Mouse (Mus musculus) limb, embryonic 14.5 days (tissue): ENCODE data around the gene Tmem50a. TPM values are rescaled to one million over a fixed set of nuclear protein-coding genes. Genes with fewer than 3 reads are reported as not detected.

Experiments used
- ATAC-seq: fragments of 200-750 bp; cut with Nextera tagmentation; 2 replicates; pipeline ENCODE4 v1.8.0; 2017; ENCODE audit warnings: low read depth, moderate number of reproducible peaks, moderate TSS enrichment; ENCODE audit not compliant: low FRiP score
- DNase-seq: peaks from one replicate; pipeline ENCODE4 v3.0.0-alpha.2; 2015; ENCODE audit warnings: low spot score
- H3K27ac ChIP-seq: fragments of 300-500 bp; sonication (generic); replicated peaks from 2 replicates; pipeline ENCODE4 v1.5.1; 2014; ENCODE audit warnings: low read depth, mild to moderate bottlenecking, low read length, moderate library complexity, mixed read lengths
- H3K27me3 ChIP-seq: fragments of 300-500 bp; sonication (generic); 2 replicates; pipeline ENCODE4 v1.6.1; 2014; ENCODE audit warnings: low read length, mixed read lengths; ENCODE audit not compliant: control insufficient read depth, insufficient read depth
- H3K36me3 ChIP-seq: fragments of 300-500 bp; sonication (generic); 2 replicates; pipeline ENCODE4 v1.6.1; 2014; ENCODE audit warnings: mild to moderate bottlenecking, low read length, moderate library complexity, mixed read lengths; ENCODE audit not compliant: control insufficient read depth, insufficient read depth
- H3K4me1 ChIP-seq: fragments of 300-500 bp; sonication (generic); 2 replicates; pipeline ENCODE4 v1.6.1; 2014; ENCODE audit warnings: antibody characterized with exemption, low read length, mixed read lengths; ENCODE audit not compliant: control insufficient read depth, insufficient read depth
- H3K4me2 ChIP-seq: fragments of 300-500 bp; sonication (generic); replicated peaks from 2 replicates; pipeline ENCODE4 v1.6.1; 2014; ENCODE audit warnings: low read depth, mild to moderate bottlenecking, low read length, moderate library complexity; ENCODE audit not compliant: severe bottlenecking
- H3K4me3 ChIP-seq: fragments of 300-500 bp; sonication (generic); replicated peaks from 2 replicates; pipeline ENCODE4 v1.5.1; 2014; ENCODE audit warnings: low read length
- H3K9ac ChIP-seq: fragments of 300-500 bp; sonication (generic); 2 replicates; pipeline ENCODE4 v1.6.1; 2014; ENCODE audit warnings: mild to moderate bottlenecking, low read depth, low read length, moderate library complexity; ENCODE audit not compliant: severe bottlenecking
- H3K9me3 ChIP-seq: fragments of 300-500 bp; sonication (generic); 2 replicates; pipeline ENCODE4 v1.6.1; 2016; ENCODE audit warnings: low read length; ENCODE audit not compliant: control insufficient read depth
- POLR2A ChIP-seq: fragments of 200-500 bp; IDR thresholded peaks from 2 replicates; pipeline ENCODE4 v1.8.0; 2012; ENCODE audit warnings: inconsistent platforms, mild to moderate bottlenecking, moderate library complexity, borderline replicate concordance; ENCODE audit not compliant: insufficient read depth, insufficient read length; ENCODE audit errors: extremely low read depth
- WGBS: fragments of 180-500 bp; shearing (Covaris S2); extraction: QIAGEN DNeasy Blood & Tissue Kit; methylation state at CpG from one replicate; pipeline ENCODE4 v1.1.7; 2014; 5-methylcytosine and 5-hydroxymethylcytosine counted together
- polyA plus RNA-seq, 2 experiments: library from polyadenylated mRNA; depleted of rRNA in 1 of 2; stranded (reverse) in 1 of 2; unstranded in 1 of 2; fragments of >200 nt; fragmentation: Nextera tagmentation in 1 of 2; extraction: Ambion mirVana in 1 of 2; gene quantifications; 2 replicates each; pipeline versions ENCODE4 v1.2.1 to v1.2.3; 2012 to 2014

Tmem50a gene
- polyA plus RNA-seq, 2 experiments: 119 to 166 TPM

GRCm38 (mm10) chr4:134853637-134854485 lies 61.0 kb downstream of the Tmem50a start:
- Histone ChIP-seq H3K9ac (peak overlapping the region; percentile 61), H3K4me1 (peaks cover 12% of the 10 kb centered on the region), H3K4me3 (peak overlapping the region; percentile 97), H3K27ac (peak overlapping the region; percentile 92), H3K27me3 (no peaks in the 10 kb centered on the region), H3K4me2 (peak overlapping the region; percentile 71), H3K9me3 (no peaks in the 10 kb centered on the region), H3K36me3 (no peaks in the 10 kb centered on the region)
- ATAC-seq (peak; percentile 93), DNase-seq (peak; percentile 91)
- 0 out of 2 replicates have a peak, but pooled peaks have one; percentile 24 for TF ChIP-seq POLR2A
- WGBS: 1% methylated on average over 76 of the region's 91 CpGs

- no peak for TF ChIP-seq POLR2A
- H3K27ac ChIP-seq: peak within 1 kb of the TSS; percentile 92
- peak; percentile 97 for DNase-seq
- H3K36me3 ChIP-seq: no peaks in the 10 kb centered on the region
- peaks cover 12% of the 10 kb centered on the region for H3K4me1 ChIP-seq
- H3K9me3 ChIP-seq: no peaks in the 10 kb centered on the region
- peak within 1 kb of the TSS; percentile 82 for H3K4me2 ChIP-seq
- H3K4me3 ChIP-seq: peak within 1 kb of the TSS; percentile 97
- H3K9ac ChIP-seq: peak within 1 kb of the TSS; percentile 96
- whole genome bisulfite sequencing: under 1% methylated on average over 31 of the region's 38 CpGs
- ATAC-seq: peak; percentile 94
- no peaks in the 10 kb centered on the region for H3K27me3 ChIP-seq
Observed at GRCm38 (mm10) chr4:134853259-134853636, 61.6 kb downstream of the Tmem50a start, which contains the start of gene Maco1. TSS of gene Maco1 (minus strand) at chr4:134853345.

GRCm38 (mm10) chr4:134852438-134853255 lies 62.2 kb downstream of the Tmem50a start:
- Histone ChIP-seq H3K36me3 (no peaks in the 10 kb centered on the region), H3K4me1 (peaks cover 16% of the 10 kb centered on the region), H3K9me3 (no peaks in the 10 kb centered on the region), H3K27ac (peak overlapping the region; percentile 90), H3K27me3 (no peaks in the 10 kb centered on the region), H3K9ac (peak overlapping the region; percentile 96), H3K4me3 (peak overlapping the region; percentile 97), H3K4me2 (peak overlapping the region; percentile 82)
- DNase-seq: peak; percentile 24
- WGBS: under 1% methylated on average over 60 of the region's 106 CpGs
- no peak for TF ChIP-seq POLR2A
- ATAC-seq: peak; percentile 8; the same call in 1 of the 2 replicates

- no peak for ATAC-seq
Observed at GRCm38 (mm10) chr4:134851876-134852275, 62.9 kb downstream of the Tmem50a start.

GRCm38 (mm10) chr4:134851236-134851635 lies 63.6 kb downstream of the Tmem50a start:
- peak overlapping the region; percentile 97 for H3K4me3 ChIP-seq
- ATAC-seq: no peak

More at GRCm38 (mm10) chr4:134851876-134852275, 62.9 kb downstream of the Tmem50a start:
- peak overlapping the region; percentile 96 for H3K9ac ChIP-seq
- H3K4me3 ChIP-seq: peak overlapping the region; percentile 97
- TF ChIP-seq POLR2A: no peak
- 12% methylated on average over 14 of the region's 14 CpGs for WGBS
- no peak for DNase-seq
- peak overlapping the region; percentile 82 for H3K4me2 ChIP-seq
- no peak overlapping the region for H3K27ac ChIP-seq
- H3K4me1 ChIP-seq: peaks cover 20% of the 10 kb centered on the region
- H3K27me3 ChIP-seq: no peaks in the 10 kb centered on the region
- H3K9me3 ChIP-seq: no peaks in the 10 kb centered on the region
- H3K36me3 ChIP-seq: no peaks in the 10 kb centered on the region

More at GRCm38 (mm10) chr4:134851236-134851635, 63.6 kb downstream of the Tmem50a start:
- no peaks in the 10 kb centered on the region for H3K9me3 ChIP-seq
- H3K9ac ChIP-seq: no peak overlapping the region
- DNase-seq: no peak
- peaks cover 22% of the 10 kb centered on the region for H3K4me1 ChIP-seq
- no peaks in the 10 kb centered on the region for H3K27me3 ChIP-seq
- no peaks in the 10 kb centered on the region for H3K36me3 ChIP-seq
- H3K27ac ChIP-seq: no peak overlapping the region
- WGBS: 26% methylated on average over 2 of the region's 2 CpGs
- H3K4me2 ChIP-seq: peak overlapping the region; percentile 82
- no peak for TF ChIP-seq POLR2A
